Mouse (Mus musculus) limb, embryonic 13.5 days (tissue): ENCODE measurements around the gene Dnajc13. TPM values are rescaled to one million over a fixed set of nuclear protein-coding genes. Genes with fewer than 3 reads are reported as not detected.

ENCODE experiments used
- ATAC-seq: fragments of 200-750 bp; cut with Nextera tagmentation; 2 replicates; pipeline ENCODE4 v1.8.0; 2017; ENCODE audit warnings: low read depth, moderate number of reproducible peaks, moderate TSS enrichment; ENCODE audit not compliant: low FRiP score
- H3K27ac ChIP-seq: fragments of 300-500 bp; sonication (generic); 2 replicates; pipeline ENCODE4 v1.5.1; 2015; ENCODE audit warnings: inconsistent platforms, mild to moderate bottlenecking, moderate library complexity
- H3K27me3 ChIP-seq: fragments of 300-500 bp; sonication (generic); 2 replicates; pipeline ENCODE4 v1.6.1; 2015; ENCODE audit warnings: mild to moderate bottlenecking, inconsistent platforms
- H3K36me3 ChIP-seq: fragments of 300-500 bp; sonication (generic); 2 replicates; pipeline ENCODE4 v1.6.1; 2015; ENCODE audit warnings: inconsistent platforms, mild to moderate bottlenecking, moderate library complexity
- H3K4me1 ChIP-seq: fragments of 300-500 bp; sonication (generic); 2 replicates; pipeline ENCODE4 v1.6.1; 2015; ENCODE audit warnings: inconsistent platforms
- H3K4me2 ChIP-seq: fragments of 300-500 bp; sonication (generic); replicated peaks from 2 replicates; pipeline ENCODE4 v1.6.1; 2015; ENCODE audit warnings: inconsistent platforms, mild to moderate bottlenecking, moderate library complexity
- H3K4me3 ChIP-seq: fragments of 300-500 bp; sonication (generic); 2 replicates; pipeline ENCODE4 v1.5.1; 2015; ENCODE audit warnings: moderate library complexity, mild to moderate bottlenecking, inconsistent platforms
- H3K9ac ChIP-seq: fragments of 300-500 bp; sonication (generic); 2 replicates; pipeline ENCODE4 v1.6.1; 2015; ENCODE audit warnings: mild to moderate bottlenecking, inconsistent platforms
- H3K9me3 ChIP-seq: fragments of 300-500 bp; sonication (generic); 2 replicates; pipeline ENCODE4 v1.6.1; 2016; ENCODE audit warnings: inconsistent platforms
- WGBS: fragments of 180-500 bp; shearing (Covaris S2); methylation state at CpG from one replicate; pipeline ENCODE4 v1.1.7; 2015; 5-methylcytosine and 5-hydroxymethylcytosine counted together
- polyA plus RNA-seq: library from polyadenylated mRNA; unstranded; fragments of >200 nt; fragmentation: Nextera tagmentation; extraction: Ambion mirVana; gene quantifications from 2 replicates; pipeline ENCODE4 v1.2.1, GENCODE M21; 2015

Gene Dnajc13
- polyA plus RNA-seq, 1 experiment from 2014 or later, result 18.5 TPM

- Histone ChIP-seq H3K9ac (no peak overlapping the region), H3K9me3 (no peaks in the 10 kb centered on the region), H3K27me3 (no peaks in the 10 kb centered on the region), H3K27ac (no peak overlapping the region), H3K4me3 (no peak overlapping the region), H3K36me3 (0 out of 2 replicates have a peak, but pooled peaks cover under 1% of the 10 kb centered on the region), H3K4me2 (no peak overlapping the region), H3K4me1 (peaks cover 7% of the 10 kb centered on the region)
- WGBS, result 34% methylated on average over 8 of the region's 8 CpGs
- ATAC-seq, result no peak
Observed at GRCm38 (mm10) chr9:104251111-104251510, 11.6 kb downstream of the Dnajc13 start.

DNA sequence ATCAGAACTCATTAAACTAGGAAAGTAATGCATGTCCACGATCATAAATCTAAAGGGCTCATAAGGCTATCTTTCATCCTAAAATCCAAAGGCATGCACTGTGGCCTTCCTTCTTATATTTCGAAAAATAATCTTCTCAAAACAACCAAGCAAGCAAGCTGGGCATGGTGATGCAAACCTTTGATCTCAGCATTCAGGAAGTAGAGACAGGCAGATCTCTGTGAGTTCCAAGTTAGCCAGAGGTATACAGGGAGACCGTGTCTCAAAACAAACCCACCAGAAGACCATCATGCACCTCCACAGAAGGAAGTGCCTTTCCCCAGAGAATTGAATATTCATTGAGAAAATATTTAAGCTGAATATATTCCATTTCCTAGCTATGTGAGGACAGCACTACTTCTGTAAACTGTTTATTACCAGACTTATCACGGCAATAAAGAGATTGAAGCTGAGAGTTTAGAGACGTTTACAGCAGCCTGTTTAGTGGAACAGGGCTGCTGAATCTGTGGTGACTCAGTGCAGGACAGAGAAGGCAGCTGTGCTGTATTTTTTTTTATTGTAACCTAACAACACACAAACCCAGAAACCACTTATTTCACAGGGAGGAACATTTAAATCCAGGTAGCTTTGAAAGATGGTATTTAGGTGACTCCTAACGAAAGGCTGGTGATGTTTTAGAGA, 15.3 kb downstream of the Dnajc13 start:
- Histone ChIP-seq H3K27me3 (no peaks in the 10 kb centered on the region), H3K27ac (no peak overlapping the region)
- no peak for ATAC-seq

DNA sequence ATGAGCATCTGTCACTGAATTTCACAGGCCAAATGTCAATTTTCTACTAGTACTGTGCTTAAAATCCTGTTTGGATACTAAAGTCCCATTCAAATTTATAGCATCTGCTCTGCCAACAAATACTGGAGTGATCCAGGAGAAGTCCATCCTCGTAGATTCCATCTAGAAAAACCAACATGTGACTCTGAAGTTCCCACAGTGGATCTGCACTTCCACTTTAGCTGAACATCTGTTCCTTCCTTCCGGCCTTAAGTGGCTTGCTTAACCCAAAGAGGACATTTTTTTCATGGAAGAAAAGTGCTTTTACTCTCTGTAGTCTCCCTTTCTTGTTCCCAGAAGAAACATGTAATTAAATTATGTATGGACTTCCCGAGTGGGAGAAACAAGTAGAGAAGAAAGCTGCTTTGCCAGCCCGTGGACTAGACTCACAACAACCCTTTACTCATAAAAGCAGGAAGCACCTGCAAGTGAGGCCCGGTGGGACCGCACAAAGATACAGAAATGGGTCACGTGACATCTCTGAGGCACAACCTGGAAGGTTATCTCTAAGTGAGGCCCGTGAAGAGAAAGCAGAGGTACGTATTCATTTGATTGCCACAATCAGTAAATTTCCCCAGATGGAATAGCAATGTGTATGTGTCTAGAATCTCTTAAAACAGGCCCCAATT, 18.8 kb downstream of the Dnajc13 start:
- no peak for ATAC-seq
- Histone ChIP-seq H3K27me3 (no peaks in the 10 kb centered on the region), H3K4me3 (no peak overlapping the region), H3K9me3 (no peaks in the 10 kb centered on the region), H3K9ac (no peak overlapping the region), H3K4me2 (no peak overlapping the region), H3K4me1 (no peaks in the 10 kb centered on the region; the same call in 1 of the 2 replicates), H3K27ac (no peak overlapping the region), H3K36me3 (peaks cover 38% of the 10 kb centered on the region)
- WGBS, result 85% methylated on average over 9 of the region's 9 CpGs

More for the DNA sequence above, 15.3 kb downstream of the Dnajc13 start:
- WGBS, result 44% methylated on average over 6 of the region's 6 CpGs
- Histone ChIP-seq H3K9ac (no peak overlapping the region), H3K4me2 (no peak overlapping the region), H3K9me3 (no peaks in the 10 kb centered on the region), H3K4me1 (peaks cover 6% of the 10 kb centered on the region), H3K36me3 (peaks cover 18% of the 10 kb centered on the region; the same call in 1 of the 2 replicates), H3K4me3 (no peak overlapping the region)

GRCm38 (mm10) chr9:104240146-104240545, 22.6 kb downstream of the Dnajc13 start:
- H3K4me3 ChIP-seq, result no peak overlapping the region
- no peak overlapping the region for H3K4me2 ChIP-seq
- WGBS, result 93% methylated on average over 7 of the region's 7 CpGs
- no peak for ATAC-seq
- H3K9ac ChIP-seq, result no peak overlapping the region
- H3K9me3 ChIP-seq, result no peaks in the 10 kb centered on the region
- H3K27me3 ChIP-seq, result no peaks in the 10 kb centered on the region
- H3K27ac ChIP-seq, result no peak overlapping the region
- H3K36me3 ChIP-seq, result peaks cover 64% of the 10 kb centered on the region
- H3K4me1 ChIP-seq, result no peaks in the 10 kb centered on the region

- 90% methylated on average over 8 of the region's 8 CpGs for WGBS
- Histone ChIP-seq H3K4me2 (no peak overlapping the region), H3K4me3 (no peak overlapping the region), H3K27ac (no peak overlapping the region), H3K9me3 (no peaks in the 10 kb centered on the region), H3K9ac (no peak overlapping the region), H3K4me1 (no peaks in the 10 kb centered on the region), H3K36me3 (peaks cover 72% of the 10 kb centered on the region), H3K27me3 (no peaks in the 10 kb centered on the region)
- no peak for ATAC-seq
Observed at GRCm38 (mm10) chr9:104239076-104239475, 23.7 kb downstream of the Dnajc13 start.

GRCm38 (mm10) chr9:104236256-104236930, 26.3 kb downstream of the Dnajc13 start:
- Histone ChIP-seq H3K27ac (no peak overlapping the region), H3K4me2 (no peak overlapping the region), H3K4me3 (no peak overlapping the region), H3K9ac (no peak overlapping the region), H3K27me3 (no peaks in the 10 kb centered on the region), H3K4me1 (no peaks in the 10 kb centered on the region), H3K36me3 (peaks cover 76% of the 10 kb centered on the region), H3K9me3 (no peaks in the 10 kb centered on the region)
- ATAC-seq, result no peak
- 92% methylated on average over 11 of the region's 11 CpGs for WGBS

- no peak overlapping the region for H3K27ac ChIP-seq
- H3K4me3 ChIP-seq, result no peak overlapping the region
- H3K27me3 ChIP-seq, result no peaks in the 10 kb centered on the region
- no peaks in the 10 kb centered on the region for H3K4me1 ChIP-seq
- WGBS, result 61% methylated on average over 5 of the region's 5 CpGs
- peaks cover 78% of the 10 kb centered on the region for H3K36me3 ChIP-seq
- H3K9me3 ChIP-seq, result no peaks in the 10 kb centered on the region
- no peak overlapping the region for H3K9ac ChIP-seq
- no peak for ATAC-seq
- no peak overlapping the region for H3K4me2 ChIP-seq
Observed at GRCm38 (mm10) chr9:104235751-104236150, 27.0 kb downstream of the Dnajc13 start.

DNA sequence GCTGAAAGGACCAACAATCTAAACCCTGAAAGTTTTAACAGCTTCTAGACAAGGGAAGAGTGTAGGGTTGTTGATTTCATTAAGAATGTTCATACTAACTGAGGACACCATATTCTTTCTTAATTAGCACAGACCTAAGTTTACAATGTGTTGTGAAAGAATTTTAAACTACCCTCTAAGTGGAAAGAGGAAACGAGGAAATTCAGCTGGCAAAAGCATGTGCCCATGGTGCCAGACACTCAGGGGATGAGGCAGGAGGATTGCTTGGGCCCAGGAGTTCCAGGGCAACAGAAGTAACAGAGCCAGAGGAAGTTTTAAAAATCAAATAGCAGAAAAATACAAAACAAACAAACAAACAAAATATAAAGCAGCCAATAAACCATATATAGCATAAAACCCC, 28.9 kb downstream of the Dnajc13 start:
- WGBS, result 66% methylated on average over 1 of the region's 1 CpGs
- H3K4me3 ChIP-seq, result no peak overlapping the region
- H3K4me2 ChIP-seq, result no peak overlapping the region
- no peaks in the 10 kb centered on the region for H3K4me1 ChIP-seq
- no peak overlapping the region for H3K9ac ChIP-seq
- H3K27me3 ChIP-seq, result no peaks in the 10 kb centered on the region
- H3K36me3 ChIP-seq, result peaks cover 83% of the 10 kb centered on the region
- ATAC-seq, result no peak
- no peaks in the 10 kb centered on the region for H3K9me3 ChIP-seq
- no peak overlapping the region for H3K27ac ChIP-seq

DNA sequence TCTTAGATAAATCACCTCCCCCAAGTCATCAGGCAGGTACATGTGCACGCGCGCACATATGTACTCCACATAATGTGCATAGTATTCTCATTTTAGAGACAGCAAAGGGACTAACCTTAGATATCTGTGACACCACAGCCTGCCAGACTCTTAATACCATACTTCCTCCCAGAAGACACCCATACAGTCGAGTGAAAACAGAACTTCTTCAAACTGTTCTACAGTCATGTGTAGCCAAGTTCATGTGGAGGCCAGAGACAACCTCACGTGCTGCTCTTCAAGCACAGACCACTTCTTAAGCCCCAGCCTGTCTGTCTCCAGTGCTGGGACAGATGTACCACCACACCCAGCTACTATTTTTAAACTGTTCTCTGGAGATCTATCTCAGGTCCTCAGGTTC, 29.7 kb downstream of the Dnajc13 start:
- no peak overlapping the region for H3K4me3 ChIP-seq
- H3K27me3 ChIP-seq, result no peaks in the 10 kb centered on the region
- no peak overlapping the region for H3K27ac ChIP-seq
- 95% methylated on average over 5 of the region's 5 CpGs for WGBS
- no peak overlapping the region for H3K4me2 ChIP-seq
- no peak for ATAC-seq
- H3K9ac ChIP-seq, result no peak overlapping the region
- no peaks in the 10 kb centered on the region for H3K4me1 ChIP-seq
- peaks cover 88% of the 10 kb centered on the region for H3K36me3 ChIP-seq
- no peaks in the 10 kb centered on the region for H3K9me3 ChIP-seq

DNA sequence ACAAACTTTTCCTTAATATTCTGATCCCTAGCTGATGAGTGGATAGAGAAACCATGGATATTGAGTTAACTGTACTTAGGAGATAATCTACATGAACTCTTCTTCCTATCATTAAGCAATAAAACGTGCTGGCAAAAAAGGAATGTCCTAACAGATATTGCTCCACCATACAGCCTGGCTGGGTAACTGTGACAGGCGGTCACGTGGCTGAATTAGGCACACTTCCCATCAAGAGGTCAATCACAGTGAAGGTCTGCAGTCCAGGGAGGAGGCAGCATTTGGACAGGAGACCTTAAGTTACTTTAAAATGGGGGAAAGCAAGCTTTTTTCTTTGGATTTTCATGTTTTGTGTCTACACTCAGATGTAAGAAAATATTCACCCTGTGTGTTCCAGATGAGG, 30.7 kb downstream of the Dnajc13 start:
- H3K4me3 ChIP-seq, result no peak overlapping the region
- no peak for ATAC-seq
- H3K27ac ChIP-seq, result no peak overlapping the region
- no peaks in the 10 kb centered on the region for H3K4me1 ChIP-seq
- H3K9ac ChIP-seq, result no peak overlapping the region
- H3K36me3 ChIP-seq, result peaks cover 82% of the 10 kb centered on the region
- no peak overlapping the region for H3K4me2 ChIP-seq
- 87% methylated on average over 3 of the region's 3 CpGs for WGBS
- H3K9me3 ChIP-seq, result no peaks in the 10 kb centered on the region
- no peaks in the 10 kb centered on the region for H3K27me3 ChIP-seq

GRCm38 (mm10) chr9:104211402-104211801, 51.3 kb downstream of the Dnajc13 start:
- 81% methylated on average over 3 of the region's 3 CpGs for WGBS
- Histone ChIP-seq H3K4me1 (no peaks in the 10 kb centered on the region), H3K36me3 (peaks cover 73% of the 10 kb centered on the region), H3K27ac (no peak overlapping the region), H3K9ac (no peak overlapping the region), H3K27me3 (no peaks in the 10 kb centered on the region), H3K4me3 (no peak overlapping the region), H3K4me2 (no peak overlapping the region), H3K9me3 (no peaks in the 10 kb centered on the region)
- ATAC-seq, result no peak

GRCm38 (mm10) chr9:104203851-104204250, 58.9 kb downstream of the Dnajc13 start:
- H3K9me3 ChIP-seq, result no peaks in the 10 kb centered on the region
- no peak overlapping the region for H3K9ac ChIP-seq
- H3K4me3 ChIP-seq, result no peak overlapping the region
- WGBS, result 94% methylated on average over 3 of the region's 3 CpGs
- ATAC-seq, result no peak
- H3K27me3 ChIP-seq, result no peaks in the 10 kb centered on the region
- no peaks in the 10 kb centered on the region for H3K4me1 ChIP-seq
- H3K36me3 ChIP-seq, result peaks cover 81% of the 10 kb centered on the region
- no peak overlapping the region for H3K4me2 ChIP-seq
- no peak overlapping the region for H3K27ac ChIP-seq
